Mouse (Mus musculus): ENCODE data around the gene Jun.
A peak's percentile ranks its signal among the peaks of the same experiment; 100 is the strongest.

The Jun gene

GRCm38 (mm10) chr4:95052025-95052899 lies at the start of gene Jun:
TSS of gene Jun (minus strand) at chr4:95052222.
- DNase-seq (ENCODE audit: low spot score) = peak; percentile 100

GRCm38 (mm10) chr4:95101684-95102083 lies 49.7 kb upstream of the Jun start:
- DNase-seq (ENCODE audit: low spot score) = no peak

- DNase-seq (ENCODE audit: low spot score) = no peak
Observed at GRCm38 (mm10) chr4:95100694-95101093, 48.7 kb upstream of the Jun start.

- DNase-seq (ENCODE audit: low spot score) = no peak
Observed at GRCm38 (mm10) chr4:95099373-95099772, 47.4 kb upstream of the Jun start.

GRCm38 (mm10) chr4:95098722-95099097 lies 46.7 kb upstream of the Jun start:
- DNase-seq (ENCODE audit: low spot score) = no peak

GRCm38 (mm10) chr4:95097942-95098721 lies 46.1 kb upstream of the Jun start:
- peak; percentile 32 for DNase-seq (ENCODE audit: low spot score)

GRCm38 (mm10) chr4:95096731-95097130 lies 44.7 kb upstream of the Jun start:
- no peak for DNase-seq (ENCODE audit: low spot score)

- DNase-seq (ENCODE audit: low spot score) = no peak
Observed at GRCm38 (mm10) chr4:95095911-95096310, 43.9 kb upstream of the Jun start.

GRCm38 (mm10) chr4:95095355-95095754 lies 43.3 kb upstream of the Jun start:
- no peak for DNase-seq (ENCODE audit: low spot score)

GRCm38 (mm10) chr4:95094700-95095113 lies 42.7 kb upstream of the Jun start:
- no peak for DNase-seq (ENCODE audit: low spot score)

- no peak for DNase-seq (ENCODE audit: low spot score)
Observed at GRCm38 (mm10) chr4:95093615-95094014, 41.6 kb upstream of the Jun start.

- DNase-seq (ENCODE audit: low spot score) = no peak
Observed at GRCm38 (mm10) chr4:95092516-95092915, 40.5 kb upstream of the Jun start.

- no peak for DNase-seq (ENCODE audit: low spot score)
Observed at GRCm38 (mm10) chr4:95091536-95091935, 39.5 kb upstream of the Jun start.

GRCm38 (mm10) chr4:95089968-95090367 lies 37.9 kb upstream of the Jun start:
- DNase-seq (ENCODE audit: low spot score) = no peak

GRCm38 (mm10) chr4:95089053-95089452 lies 37.0 kb upstream of the Jun start:
- DNase-seq (ENCODE audit: low spot score) = no peak

- DNase-seq (ENCODE audit: low spot score) = no peak
Observed at GRCm38 (mm10) chr4:95083957-95084356, 31.9 kb upstream of the Jun start.

- no peak for DNase-seq (ENCODE audit: low spot score)
Observed at GRCm38 (mm10) chr4:95083191-95083729, 31.2 kb upstream of the Jun start.

GRCm38 (mm10) chr4:95082481-95083088 lies 30.6 kb upstream of the Jun start:
- DNase-seq (ENCODE audit: low spot score) = peak; percentile 15

- peak; percentile 20 for DNase-seq (ENCODE audit: low spot score)
Observed at GRCm38 (mm10) chr4:95081632-95082031, 29.6 kb upstream of the Jun start.

GRCm38 (mm10) chr4:95078625-95079024 lies 26.6 kb upstream of the Jun start:
- DNase-seq (ENCODE audit: low spot score) = no peak

- DNase-seq (ENCODE audit: low spot score) = no peak
Observed at GRCm38 (mm10) chr4:95076279-95076678, 24.3 kb upstream of the Jun start.

GRCm38 (mm10) chr4:95075591-95076002 lies 23.6 kb upstream of the Jun start:
- no peak for DNase-seq (ENCODE audit: low spot score)

Data from embryo, embryonic 10 days (tissue).